Mouse (Mus musculus) lung, postnatal 25 days (tissue): ENCODE data around the gene Mtg1.

Source experiments
- DNase-seq: peaks from one replicate; pipeline ENCODE4 v3.0.0; 2022; ENCODE audit warnings: low spot score

Mtg1 gene

DNA sequence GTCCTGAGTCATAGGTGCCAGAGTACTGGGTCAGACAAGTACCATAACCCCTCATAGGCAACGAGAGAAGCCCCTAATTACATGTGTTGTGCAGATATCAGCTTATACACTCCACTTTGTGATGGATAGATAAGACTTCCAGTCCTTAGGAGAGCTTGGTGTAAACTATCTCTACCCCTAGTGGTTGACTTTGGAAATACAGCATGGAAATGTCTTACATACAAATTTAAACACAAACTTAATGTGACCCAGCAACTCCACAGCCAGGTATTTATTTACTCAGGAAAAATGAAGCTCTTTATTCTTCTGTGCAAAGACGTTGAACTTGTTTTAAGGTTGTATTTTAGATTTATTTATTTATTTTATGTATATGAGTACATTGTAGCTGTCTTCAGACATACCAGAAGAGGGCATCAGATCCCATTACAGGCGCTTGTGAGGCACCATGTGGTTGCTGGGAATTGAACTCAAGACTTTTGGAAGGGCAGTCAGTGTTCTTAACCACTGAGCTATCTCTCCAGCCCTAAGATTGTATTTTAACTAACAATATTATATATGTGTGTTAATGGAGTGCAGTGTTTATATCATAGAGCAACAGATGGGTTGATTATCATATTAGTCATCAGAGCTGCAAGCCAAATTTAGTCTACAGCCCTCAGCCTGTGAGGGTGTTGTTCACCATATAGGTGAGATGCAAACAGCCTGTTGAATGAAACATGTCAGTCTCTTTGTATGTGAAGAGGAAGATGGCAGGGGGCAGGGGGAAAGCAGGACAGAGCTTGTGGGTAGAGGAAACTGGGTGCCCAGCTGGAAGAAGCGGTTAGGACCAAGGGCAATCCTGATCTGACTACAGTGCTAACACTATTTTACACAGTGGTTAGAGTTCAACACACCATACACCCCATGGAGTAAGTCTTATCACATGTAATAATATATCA is 51.3 kb downstream of the Mtg1 start:
- DNase-seq = no peak

DNA sequence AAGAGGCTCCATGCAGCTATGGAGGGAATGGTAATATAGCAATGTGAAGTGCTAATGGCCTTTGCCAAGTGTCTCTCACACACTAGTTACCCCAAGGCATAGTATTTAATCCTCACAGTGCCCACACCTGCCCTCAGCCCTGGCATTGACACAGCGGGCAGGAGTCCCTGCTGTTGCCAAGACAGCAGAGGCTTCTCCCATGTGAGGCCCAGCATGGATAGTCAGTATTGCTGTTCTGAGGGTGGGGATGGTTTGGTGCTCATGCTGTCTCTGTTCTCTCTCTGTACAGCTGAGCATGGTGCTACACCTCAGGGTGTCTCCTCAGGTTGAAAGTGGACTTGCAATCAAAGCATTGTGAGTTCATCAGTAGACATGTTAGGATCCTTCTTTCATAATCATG is 53.1 kb downstream of the Mtg1 start:
- no peak for DNase-seq

DNA sequence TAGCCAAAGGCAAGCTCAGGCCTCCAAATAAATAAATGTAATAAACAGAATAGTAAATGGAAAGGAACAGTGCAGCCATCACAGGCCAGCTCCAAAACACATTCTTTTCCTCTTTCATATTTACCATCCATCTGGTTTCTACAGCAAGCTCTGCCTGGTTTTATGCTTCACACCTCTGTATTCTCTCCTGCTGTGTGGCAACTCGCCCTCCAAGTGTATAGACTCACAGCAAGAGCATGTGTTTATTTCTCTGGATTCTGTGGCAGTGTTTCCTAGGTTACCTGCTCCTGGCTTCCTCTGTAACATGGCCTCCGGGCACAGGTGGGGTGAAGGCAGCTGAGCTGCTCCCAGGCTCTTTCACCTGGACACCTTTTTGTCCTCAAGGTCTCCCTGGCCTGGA is 55.1 kb downstream of the Mtg1 start:
- no peak for DNase-seq

DNA sequence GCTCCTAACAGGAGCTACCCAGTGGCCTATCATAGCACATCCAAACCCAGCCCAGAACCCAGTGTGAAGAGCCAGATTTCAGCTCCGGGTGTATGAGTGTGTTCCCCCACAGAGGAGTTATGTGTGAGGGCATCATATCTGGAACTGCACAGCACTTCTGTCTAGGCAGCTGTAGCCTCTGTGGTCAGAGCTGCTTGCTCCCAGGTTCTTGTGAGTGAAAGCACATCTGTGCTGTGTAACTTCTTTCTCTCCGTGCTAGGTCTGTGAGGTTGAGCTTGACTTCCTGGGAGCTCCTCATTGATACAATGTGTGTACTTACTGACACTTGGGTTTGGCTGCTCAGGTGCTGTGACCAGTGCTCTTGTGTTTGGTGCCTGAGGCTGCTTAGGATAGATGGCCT is 55.5 kb downstream of the Mtg1 start:
- DNase-seq = no peak

DNA sequence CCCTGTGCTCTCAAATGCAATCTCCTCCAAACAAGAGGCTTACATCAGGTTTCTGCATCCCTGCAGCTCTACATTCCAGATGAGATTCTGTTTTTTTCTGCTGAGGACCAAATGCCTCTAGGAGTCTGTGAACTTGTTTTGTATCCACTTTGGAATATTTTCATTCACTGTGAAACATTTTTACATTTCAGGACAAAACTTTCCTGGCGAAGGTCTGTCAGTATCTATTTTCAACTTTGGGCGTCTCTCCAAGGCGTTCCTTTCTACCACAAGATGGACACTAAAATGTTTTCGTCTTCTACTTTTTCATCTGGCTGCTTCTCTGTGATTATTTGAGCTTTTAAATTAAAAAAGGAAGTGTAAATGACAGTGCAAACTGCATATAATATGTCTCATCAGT is 56.7 kb downstream of the Mtg1 start:
- no peak for DNase-seq

DNA sequence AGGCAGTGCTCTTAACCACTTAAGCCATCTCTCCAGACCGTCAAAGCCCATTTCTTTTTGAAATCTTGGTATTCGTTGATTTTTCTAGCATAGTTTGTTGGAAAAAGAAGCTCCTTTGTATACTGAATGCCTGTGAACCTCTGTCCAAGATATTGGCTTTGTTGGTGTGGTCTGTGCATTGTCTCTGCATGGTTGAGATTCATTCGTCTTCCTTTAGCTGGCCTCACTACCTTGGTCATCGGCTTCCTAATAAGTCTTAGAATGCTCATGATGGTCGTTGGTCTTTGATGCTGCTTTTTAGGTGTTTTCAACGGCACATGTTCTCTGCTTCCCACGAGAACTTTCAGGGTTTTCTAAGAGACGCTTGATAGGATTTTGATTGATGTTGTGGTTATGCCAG is 58.6 kb downstream of the Mtg1 start:
- no peak for DNase-seq
